Mouse (Mus musculus) gastrocnemius, adult 2 months (tissue): ENCODE measurements around the gene Zmynd15. TPM values are rescaled to one million over a fixed set of nuclear protein-coding genes. Genes with fewer than 3 reads are reported as not detected.
"Not testable (repeated sequence)": the region's sequence is repeated elsewhere in the genome, so short reads cannot be mapped to it uniquely, and the experiment has no call there.

ENCODE experiments used
- DNase-seq: peaks from one replicate; pipeline ENCODE4 v3.0.0; 2022
- H3K27ac ChIP-seq: fragments of 200-600 bp; 2 replicates; pipeline ENCODE4 v1.8.1; 2022; ENCODE audit warnings: mild to moderate bottlenecking
- H3K4me3 ChIP-seq: fragments of 200-600 bp; 2 replicates; pipeline ENCODE4 v1.8.1; 2022; ENCODE audit warnings: mild to moderate bottlenecking, moderate library complexity
- CTCF ChIP-seq: fragments of 200-600 bp; IDR thresholded peaks from 2 replicates; pipeline ENCODE4 v1.8.1; 2022; ENCODE audit warnings: antibody characterized with exemption, mild to moderate bottlenecking, moderate library complexity
- intact Hi-C: fragments of 180-260 bp; cut with DNase I; formaldehyde crosslinking; loops from one replicate; pipeline ENCODE4 v1.15.1; 2025
- long read RNA-seq, 2 experiments: library from polyadenylated mRNA; stranded (forward); transcript quantifications; one replicate each; pipeline ENCODE4 v2.0.0; 2021
- total RNA-seq, 2 experiments: library from RNA; stranded (reverse); gene quantifications; 2 replicates each; pipeline ENCODE4 v1.2.3; 2021

Zmynd15 gene
- under 1 TPM in 1 of 2 experiments, not detected in 1; 0.75 TPM for total RNA-seq
- long read RNA-seq, experiment 1 = 0 reads
- long read RNA-seq, experiment 2, partial matches to known transcripts = 0 of 1 reads
- long read RNA-seq, experiment 2, other reads (novel, unspliced or antisense) = 1 of 1 reads

DNA sequence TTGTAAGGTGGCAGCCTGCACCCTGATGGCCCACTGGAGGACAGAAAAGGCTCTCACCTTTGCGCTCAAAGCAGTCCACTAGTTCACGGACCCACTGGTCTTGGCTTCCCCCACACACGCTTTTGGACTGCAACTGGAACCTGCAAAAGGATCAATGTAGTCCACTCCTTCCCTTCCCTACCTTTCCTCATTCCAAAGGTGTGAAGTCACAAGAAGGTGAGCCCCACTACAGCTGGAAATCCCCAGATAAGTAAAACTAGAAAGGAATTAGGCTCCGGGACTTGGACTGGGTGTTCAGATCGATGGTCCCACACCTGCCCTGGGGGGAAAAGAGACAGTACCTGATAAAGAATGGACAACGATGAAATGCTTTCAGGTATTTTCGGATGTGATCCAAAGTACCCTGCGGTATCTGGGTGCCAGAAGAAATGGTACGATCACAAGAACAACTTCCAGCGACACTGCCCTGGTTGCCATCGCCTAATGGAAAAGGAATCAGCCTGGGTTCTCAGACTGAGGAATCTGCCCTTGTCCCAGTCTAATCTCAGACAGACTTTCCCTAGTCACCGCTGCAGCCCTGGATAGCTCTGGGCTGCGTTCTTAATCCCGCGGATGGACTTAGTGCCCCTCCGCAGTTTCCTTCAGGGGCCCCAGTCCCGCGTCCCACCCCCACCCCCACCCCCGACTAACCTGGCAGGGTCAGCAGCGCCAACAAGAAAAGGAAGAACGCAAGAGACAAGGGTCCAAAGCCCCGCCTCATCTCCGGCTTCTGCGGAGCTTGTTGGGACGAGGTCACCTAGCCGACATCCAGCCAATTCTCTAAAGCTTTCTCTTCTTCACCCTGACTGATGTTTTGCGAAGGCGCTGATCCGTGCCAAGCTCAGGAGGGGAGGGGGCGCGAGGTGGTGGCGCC, at the start of gene Zmynd15:
TSS of gene Zmynd15 (plus strand) at position 746 of the 913 bp plus-strand sequence.
- no peak for TF ChIP-seq CTCF
- Histone ChIP-seq H3K27ac (peak within 1 kb of the TSS; percentile 83), H3K4me3 (peak within 1 kb of the TSS; percentile 84)
- intact Hi-C loops = no loop called here
- no peak for DNase-seq

DNA sequence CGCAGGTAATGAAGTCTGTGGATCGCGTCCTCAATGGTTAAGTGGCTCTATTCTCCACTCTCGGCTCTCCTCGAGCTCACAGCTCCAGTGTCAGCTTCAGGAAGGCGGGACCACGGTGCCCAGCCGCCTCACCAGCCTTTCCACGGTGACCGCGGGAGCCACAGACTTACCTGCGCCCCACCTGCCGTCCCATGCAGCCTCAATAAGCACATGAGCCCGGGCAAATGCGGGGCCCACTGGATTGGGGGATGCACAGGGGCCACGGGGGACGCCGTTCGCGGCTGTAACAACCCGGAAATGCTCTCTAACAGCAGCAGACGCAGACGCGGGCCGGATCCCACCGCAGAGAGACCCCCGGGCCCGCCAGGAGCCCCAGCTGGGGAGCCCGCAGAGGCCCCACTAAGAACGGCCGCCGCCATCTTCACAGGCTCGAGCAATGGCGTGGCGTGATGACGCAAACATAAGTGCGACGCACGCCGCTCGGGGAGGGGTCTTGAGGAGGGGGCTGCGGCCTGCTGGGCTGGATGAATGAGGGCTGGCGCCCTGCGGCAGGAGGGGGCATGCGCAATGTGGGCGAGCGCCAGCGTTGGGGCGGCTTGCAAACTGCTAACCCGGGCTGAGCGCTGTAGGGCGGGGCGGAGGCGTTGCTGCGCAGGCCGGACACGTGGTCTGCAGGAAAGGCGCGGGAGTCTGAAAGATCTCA, 49.5 kb upstream of the Zmynd15 start, which contains the start of gene Pelp1:
TSS of gene Pelp1 (minus strand) at position 438 of the 703 bp plus-strand sequence.
- intact Hi-C loops = loop anchor here (5.0 to 10.0 kb wide), 2 partner anchors 213 to 345 kb away; no protein-coding TSS in a partner anchor
- DNase-seq = peak; percentile 86
- H3K4me3 ChIP-seq = peak within 1 kb of the TSS; percentile 77
- H3K27ac ChIP-seq = peak within 1 kb of the TSS; percentile 96
- TF ChIP-seq CTCF = no peak

DNA sequence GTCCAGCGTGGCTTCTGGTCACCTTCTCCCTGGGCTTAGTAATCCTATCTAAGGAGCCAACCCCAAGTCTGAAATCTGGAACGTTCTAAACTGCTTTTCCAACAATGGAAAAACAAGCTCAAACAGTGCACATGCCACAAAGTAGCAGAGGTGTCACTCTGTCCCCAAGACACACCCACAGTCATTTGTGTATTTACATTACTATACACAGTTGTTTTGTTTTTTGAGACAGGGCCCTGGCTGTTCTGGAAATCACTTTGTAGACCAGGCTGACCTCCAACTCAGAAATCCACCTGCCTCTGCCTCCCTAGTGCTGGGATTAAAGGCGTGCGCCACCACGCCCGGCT, 49.0 kb upstream of the Zmynd15 start:
- peak overlapping the region; percentile 77 for H3K4me3 ChIP-seq
- no peak for DNase-seq
- TF ChIP-seq CTCF = no peak
- peak overlapping the region; percentile 96 for H3K27ac ChIP-seq
- intact Hi-C loops = loop anchor here (5.0 to 10.0 kb wide), 2 partner anchors 212 to 345 kb away; no protein-coding TSS in a partner anchor

DNA sequence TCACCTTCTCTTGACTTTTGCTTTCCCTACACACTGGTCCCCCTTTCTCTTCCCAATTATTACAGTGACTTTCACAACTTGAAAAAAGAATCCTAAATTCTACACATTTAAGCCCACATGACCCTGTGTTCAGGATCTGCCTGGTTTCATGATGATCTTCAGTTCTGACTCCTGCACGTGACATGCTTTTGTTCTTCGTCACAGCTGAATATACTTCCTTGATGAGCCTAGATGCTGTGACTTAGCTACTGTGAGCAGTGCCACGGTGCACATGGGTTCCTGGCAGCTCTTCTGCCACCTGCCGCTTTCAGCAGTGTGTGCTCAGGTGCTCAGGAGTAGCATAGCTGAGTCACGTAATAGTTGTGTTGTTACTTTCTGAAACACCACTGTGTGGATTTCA, 46.6 kb upstream of the Zmynd15 start:
- no peak for DNase-seq
- no peak overlapping the region for H3K27ac ChIP-seq
- intact Hi-C loops = loop anchor here (5.0 to 10.0 kb wide), 2 partner anchors 210 to 342 kb away; no protein-coding TSS in a partner anchor

DNA sequence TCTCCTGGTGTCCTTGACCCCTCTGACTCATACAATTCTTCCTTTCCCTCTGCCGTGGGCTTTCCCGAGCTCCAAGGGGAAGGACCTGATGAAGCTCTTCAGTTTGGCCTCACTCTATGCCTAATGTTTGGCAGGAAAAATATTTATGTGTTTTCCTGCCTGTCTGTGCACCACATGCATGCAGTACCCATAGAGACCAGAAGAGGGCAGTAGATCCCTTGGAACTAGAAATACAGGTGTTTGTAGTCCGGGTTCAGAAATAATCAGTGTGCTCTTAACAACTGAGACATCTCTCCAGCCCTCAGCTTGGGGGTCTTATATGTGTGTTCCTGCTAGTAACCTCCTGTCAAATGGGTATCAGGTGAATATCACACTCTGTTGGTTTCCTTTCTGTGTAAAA, 45.3 kb upstream of the Zmynd15 start:
- intact Hi-C loops = loop anchor here (1.0 to 10.0 kb wide), 3 partner anchors 92 to 341 kb away; no protein-coding TSS in a partner anchor
- no peak overlapping the region for H3K27ac ChIP-seq
- peak; percentile 74 for DNase-seq
- no peak overlapping the region for H3K4me3 ChIP-seq
- TF ChIP-seq CTCF = peak; percentile 98; the same call in 1 of the 2 replicates

More for the DNA sequence above, 46.6 kb upstream of the Zmynd15 start:
- H3K4me3 ChIP-seq = no peak overlapping the region
- no peak for TF ChIP-seq CTCF

DNA sequence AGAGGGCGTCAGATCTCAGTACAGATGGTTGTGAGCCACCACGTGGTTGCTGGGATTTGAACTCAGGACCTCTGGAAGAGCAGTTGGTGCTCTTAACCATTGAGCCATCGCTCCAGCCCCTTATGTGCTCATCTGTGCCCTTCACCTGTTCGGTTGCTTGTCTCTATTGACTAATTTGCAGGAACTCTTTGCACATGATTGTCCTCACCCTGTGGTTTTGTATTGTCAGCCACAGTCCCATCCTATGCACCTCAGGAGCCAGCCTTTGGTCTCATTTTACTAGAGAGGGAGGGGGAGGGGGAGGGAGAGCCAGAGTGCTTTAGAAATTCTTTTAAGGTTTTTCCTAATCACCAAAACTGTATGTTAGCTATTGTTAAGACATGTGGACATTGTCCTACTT, 41.0 kb upstream of the Zmynd15 start:
- intact Hi-C loops = loop anchor here (10.0 kb wide), 1 partner anchor 337 kb away; no protein-coding TSS in a partner anchor
- no peak for DNase-seq
- TF ChIP-seq CTCF = no peak
- Histone ChIP-seq H3K4me3 (no peak overlapping the region), H3K27ac (no peak overlapping the region)

DNA sequence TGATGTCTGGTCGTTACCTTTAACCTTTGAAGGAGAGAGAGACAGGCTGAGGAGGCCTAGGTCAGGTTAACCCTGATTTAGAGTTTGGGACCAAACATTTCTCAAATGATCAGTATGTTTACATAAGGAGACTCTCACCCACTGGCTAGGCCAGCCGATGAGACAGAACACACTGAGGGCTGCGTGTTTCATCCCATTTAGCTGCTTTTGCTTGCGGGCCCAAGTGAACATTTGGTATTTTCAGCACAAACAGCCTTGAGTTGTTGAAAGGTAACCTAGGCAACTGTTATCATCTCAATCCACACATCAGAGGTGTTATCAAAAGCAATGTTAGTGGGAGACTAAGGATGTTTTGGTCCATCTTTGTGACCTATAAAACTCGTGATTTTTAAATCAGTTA, 39.7 kb upstream of the Zmynd15 start:
- no peak overlapping the region for H3K4me3 ChIP-seq
- no peak for DNase-seq
- intact Hi-C loops = loop anchor here (10.0 kb wide), 1 partner anchor 335 kb away; no protein-coding TSS in a partner anchor
- no peak for TF ChIP-seq CTCF
- H3K27ac ChIP-seq = no peak overlapping the region

DNA sequence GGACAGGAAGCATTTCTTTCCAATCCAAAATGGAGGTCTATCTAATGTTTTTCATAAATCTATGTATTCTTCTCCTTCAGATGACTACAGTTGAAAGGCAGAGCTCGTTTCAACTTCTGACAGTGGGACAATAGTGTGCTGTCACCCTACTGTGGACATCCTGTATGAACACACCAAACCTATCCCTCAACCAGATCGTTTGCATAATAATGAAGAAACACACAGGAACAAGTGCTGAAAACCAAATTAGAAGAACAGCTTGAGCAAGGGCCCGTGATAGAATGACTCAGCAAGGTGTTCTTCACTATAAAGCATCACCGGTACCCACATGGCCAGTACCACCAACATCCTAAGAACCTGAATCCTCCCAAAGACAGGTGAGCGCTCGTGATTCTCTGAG, 32.6 kb upstream of the Zmynd15 start:
- H3K27ac ChIP-seq, intact Hi-C loops, DNase-seq, H3K4me3 ChIP-seq: not testable (repeated sequence)

DNA sequence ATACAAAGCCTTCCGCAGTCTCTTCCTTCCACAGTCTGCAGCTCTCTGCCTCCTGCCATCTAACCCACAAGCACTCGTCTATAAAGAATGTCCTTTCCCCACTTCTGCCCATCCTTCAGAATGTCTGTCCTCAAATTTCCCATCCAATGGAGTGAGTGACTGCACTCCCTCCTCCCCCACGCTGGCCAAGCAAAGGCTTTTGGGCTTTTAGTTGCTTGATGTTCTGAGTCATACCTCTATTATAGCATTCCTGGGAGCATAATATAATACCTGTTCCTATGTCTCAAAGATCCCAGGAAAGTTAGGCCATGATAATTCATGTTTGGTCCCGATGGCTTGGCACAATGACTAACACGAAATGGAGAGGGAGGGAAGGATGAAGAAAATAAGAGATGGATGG, 27.7 kb upstream of the Zmynd15 start:
- Histone ChIP-seq H3K27ac (peak overlapping the region; percentile 92), H3K4me3 (peak overlapping the region; percentile 90)
- intact Hi-C loops = loop anchor here (1.0 to 10.0 kb wide), 2 partner anchors 75 to 173 kb away; no protein-coding TSS in a partner anchor
- no peak for DNase-seq
- no peak for TF ChIP-seq CTCF

DNA sequence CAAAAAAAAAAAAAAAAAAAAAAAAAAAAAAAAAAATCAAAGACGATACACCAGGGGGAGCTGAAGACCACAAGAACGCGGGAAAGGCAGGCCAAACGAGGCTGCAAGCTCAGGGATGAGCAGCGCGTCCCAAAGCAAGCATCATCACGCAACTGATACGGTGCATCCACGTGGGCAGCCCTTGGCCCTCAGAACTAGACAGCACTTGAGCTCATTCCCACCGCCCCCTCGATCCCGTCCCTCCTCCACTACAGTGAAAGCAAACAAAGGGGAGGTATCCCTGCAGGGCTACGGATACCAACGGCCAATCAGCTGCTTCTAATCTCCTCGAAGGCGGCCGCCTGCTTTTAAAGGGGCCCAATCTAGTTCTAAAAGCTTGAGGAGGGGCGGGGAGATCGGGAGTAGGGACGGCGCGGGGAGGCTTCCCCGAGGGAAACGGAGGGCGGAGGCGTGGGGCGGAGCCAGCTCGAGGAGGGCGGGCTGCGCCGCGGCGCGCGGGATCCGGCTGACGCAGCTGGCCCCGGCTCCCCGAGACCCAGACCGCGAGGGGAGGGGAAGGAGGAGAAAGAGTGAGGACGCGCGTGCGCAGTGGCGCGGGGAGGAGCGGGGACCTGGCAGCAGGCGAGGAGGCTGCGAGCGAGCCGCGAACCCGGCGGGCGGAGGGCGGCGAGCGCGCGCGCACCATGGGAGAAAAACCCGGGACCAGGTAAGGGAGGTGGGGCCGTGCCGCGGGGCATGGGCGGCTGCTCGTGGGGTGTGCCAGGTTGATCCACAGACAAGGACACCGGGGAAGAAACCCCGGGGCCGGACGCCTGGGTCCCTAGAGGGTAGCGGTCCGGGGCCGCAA, 27.0 kb upstream of the Zmynd15 start, which contains the start of gene Arrb2:
TSS of gene Arrb2 (plus strand) at position 588 of the 847 bp plus-strand sequence.
- peak within 1 kb of the TSS; percentile 92 for H3K27ac ChIP-seq
- peak; percentile 61 for TF ChIP-seq CTCF
- peak within 1 kb of the TSS; percentile 90 for H3K4me3 ChIP-seq
- intact Hi-C loops = loop anchor here (2.0 to 10.0 kb wide), 2 partner anchors 19 to 173 kb away; partner anchors contain the start of gene Med11
- peak; percentile 99 for DNase-seq

DNA sequence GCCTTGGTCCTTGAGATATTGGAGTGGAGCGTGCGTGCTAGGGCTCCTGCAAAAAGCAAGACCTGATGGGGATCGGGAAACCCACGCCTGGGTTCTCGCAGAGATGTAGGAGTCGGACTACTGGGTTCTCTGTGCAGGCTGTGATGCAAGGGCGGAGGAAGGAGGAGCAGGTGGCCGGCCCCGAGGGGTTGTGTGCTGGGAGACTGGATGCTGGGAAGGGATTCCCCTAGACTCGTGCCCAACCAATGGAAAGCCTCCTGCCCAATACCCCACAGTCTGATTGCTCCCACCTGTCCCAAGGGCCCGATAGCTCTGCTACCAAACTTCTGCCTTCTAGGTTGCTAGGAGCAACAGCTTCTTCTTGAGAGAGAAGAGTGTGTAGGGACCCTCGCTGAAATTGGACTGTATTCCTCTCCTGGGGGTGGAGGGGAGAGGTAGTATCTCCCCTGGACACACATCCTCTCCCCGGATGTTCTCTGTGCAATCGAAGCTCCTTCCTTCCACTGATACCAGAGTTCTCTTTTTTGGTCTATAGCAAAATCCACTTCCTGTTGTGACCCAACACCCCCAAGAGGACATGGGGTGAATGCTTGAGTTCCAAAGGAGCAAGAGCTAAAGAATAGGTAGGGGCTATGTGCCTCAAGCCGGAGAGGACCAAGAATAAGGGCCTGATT, 26.2 kb upstream of the Zmynd15 start:
- Histone ChIP-seq H3K27ac (peak overlapping the region; percentile 92), H3K4me3 (peak overlapping the region; percentile 90)
- intact Hi-C loops = loop anchor here (2.0 to 10.0 kb wide), 2 partner anchors 18 to 172 kb away; partner anchors contain the start of gene Med11
- no peak for DNase-seq
- TF ChIP-seq CTCF = no peak
